Mouse (Mus musculus): ENCODE measurements around the gene Eln.

- no peak for TF ChIP-seq CTCF (IDR thresholded peaks at IDR 0.05; ENCODE audit: low read depth)
- TF ChIP-seq EP300 (optimal IDR thresholded peaks at IDR 0.05): no peak
Observed at GRCm38 (mm10) chr5:134756031-134756430, 8.9 kb upstream of the Eln start.
